Mouse (Mus musculus): ENCODE results near the gene Nxn. TPM values are rescaled to one million over a fixed set of nuclear protein-coding genes. Genes with fewer than 3 reads are reported as not detected.
A peak's percentile ranks its signal among the peaks of the same experiment; 100 is the strongest.

Gene Nxn
- total RNA-seq, 2 experiments from 2014 or later = 22.5 to 25.0 TPM

DNA sequence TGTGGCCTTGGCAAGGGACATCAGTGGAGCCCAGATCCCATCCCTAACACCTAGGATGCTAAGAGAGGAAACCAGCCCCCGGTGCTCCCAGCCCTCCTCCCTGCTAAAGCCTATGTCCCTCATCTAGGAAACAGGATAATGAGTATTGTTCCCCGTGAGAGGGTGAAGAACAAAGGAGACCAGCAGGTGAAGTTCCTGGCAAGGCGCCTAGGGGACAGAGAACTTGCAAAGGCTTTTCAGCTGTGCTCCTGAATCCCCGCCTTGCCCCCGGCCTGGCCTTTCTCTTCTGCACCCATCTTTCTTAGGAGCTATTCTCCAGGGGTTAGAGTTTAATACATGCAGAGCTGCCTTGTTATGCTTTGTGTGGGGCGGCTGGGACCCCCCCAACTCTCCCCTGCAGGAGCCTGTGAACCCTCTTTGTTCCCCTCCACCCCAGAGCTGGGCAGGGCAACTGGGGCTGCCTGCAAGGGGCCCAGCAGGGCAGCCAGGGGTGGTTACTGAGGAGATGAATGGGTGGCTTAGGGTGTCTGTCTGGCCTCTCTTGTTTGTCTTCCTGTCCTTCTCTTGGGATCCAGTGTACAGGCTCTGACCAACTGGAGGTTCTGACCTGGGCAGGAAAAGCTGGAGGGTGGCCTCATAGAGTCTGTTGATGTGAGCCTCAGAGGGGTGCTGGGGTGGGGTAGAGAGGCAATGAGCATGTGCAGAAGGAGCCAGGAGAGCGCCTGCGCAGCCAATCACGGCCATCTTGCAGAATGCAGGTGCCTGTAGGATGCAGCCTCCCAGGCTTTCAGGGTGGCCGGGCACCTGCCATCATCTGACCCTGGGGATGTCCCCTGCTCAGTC, 138.5 kb downstream of the Nxn start:
- no peak for DNase-seq

DNA sequence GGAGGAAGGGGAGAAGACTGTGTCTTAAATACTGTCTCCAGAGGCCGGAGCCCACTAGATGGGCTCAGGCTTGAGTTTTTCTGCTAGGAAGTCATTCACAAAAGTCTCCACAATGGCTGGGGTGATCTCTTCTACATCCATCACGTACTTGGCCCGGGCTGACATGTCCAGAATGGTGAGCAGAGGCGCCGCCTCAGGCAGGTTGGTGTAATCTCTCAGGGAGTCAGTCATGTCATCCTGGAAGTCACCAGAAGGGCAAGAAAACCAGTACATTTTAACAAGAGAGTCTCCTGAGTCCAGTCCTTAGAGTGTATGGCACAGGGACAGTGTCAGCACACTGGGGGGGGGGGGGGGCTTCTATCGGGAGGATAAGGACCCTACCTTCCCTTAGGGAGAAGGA, 140.4 kb downstream of the Nxn start:
- no peak for DNase-seq

DNA sequence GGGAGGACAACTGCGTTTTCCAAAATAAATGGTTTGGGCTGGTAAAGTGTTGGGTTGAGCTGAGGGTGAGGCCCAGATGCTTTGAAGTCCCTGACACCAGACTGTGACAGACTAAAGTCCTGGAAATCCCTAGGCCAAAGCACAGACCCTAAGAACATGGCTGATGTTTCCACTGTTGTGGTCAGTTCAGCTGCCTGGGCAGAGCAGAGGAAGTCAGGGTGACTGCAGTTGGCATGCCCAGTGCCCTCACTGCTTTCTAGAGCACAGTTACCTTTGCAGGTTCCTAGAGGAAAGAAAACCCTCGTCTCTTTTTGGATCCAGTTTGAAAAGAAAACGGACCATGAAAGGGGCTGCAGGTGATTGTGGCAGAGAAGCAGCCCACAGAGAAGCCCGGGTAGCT, 141.6 kb downstream of the Nxn start:
- DNase-seq = no peak

DNA sequence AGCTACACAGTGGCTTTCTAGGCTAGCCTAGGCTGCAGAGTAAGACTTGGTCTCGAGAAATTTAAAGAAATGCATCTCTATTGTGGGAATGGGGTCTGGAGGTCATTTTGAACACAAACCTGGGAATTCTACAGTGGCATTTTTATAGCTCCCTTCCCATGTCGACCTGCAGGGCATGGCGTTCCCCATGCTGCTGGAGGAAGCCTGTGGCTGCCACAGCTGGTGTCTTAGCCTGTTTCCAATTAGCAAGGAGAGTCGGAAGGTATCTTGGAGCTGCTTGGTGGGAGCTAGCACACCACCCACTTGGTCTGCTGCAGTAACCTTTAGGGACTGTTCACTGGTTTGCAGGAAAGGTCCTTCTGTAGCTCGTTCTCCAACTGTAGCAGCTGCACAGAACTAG, 142.8 kb downstream of the Nxn start:
- DNase-seq = no peak

DNA sequence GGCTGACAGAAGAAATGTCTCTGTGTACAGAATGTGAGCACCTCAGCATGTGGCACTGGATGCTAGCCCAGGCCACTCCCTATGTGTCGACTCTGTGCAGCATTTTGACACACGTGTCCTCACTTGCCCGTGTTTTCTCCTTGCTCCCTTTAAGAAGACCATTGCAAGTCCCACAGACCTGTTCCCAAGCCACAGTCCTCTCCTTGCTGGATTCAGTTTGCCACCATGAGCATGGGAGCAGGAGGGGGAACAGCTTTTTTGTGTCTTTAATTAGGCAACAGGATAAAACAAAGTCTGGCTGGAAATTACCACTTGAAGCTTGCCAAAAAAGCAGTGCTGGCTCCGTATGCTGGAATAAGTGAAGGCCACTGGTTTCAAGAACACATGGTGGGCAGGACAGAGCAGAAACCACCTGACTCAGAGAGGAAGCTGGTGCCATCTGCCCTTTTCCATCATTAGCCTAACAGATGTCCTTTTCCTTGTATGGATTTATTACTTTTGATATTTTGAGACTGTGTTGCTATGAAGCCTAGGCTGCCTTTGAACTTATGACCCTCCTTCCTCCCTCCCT, 143.4 kb downstream of the Nxn start:
- DNase-seq = peak; percentile 39

DNA sequence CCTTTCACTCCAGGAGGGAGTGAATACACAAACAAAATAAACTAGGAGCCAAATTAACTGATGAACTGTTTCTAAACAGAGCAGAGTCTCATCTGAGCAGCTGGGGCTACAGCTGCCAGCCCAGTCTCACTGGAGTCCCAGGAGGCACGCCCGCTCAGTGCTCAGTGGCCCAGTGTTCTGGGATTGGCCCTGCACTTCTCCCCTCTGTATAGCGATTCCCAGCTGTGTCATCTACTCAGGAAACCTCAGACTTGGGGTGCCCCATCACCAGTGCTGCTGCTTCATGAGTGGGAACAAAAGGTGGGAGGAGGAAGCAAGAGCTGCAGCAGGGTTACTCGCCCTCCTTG, 145.0 kb downstream of the Nxn start:
- no peak for DNase-seq

DNA sequence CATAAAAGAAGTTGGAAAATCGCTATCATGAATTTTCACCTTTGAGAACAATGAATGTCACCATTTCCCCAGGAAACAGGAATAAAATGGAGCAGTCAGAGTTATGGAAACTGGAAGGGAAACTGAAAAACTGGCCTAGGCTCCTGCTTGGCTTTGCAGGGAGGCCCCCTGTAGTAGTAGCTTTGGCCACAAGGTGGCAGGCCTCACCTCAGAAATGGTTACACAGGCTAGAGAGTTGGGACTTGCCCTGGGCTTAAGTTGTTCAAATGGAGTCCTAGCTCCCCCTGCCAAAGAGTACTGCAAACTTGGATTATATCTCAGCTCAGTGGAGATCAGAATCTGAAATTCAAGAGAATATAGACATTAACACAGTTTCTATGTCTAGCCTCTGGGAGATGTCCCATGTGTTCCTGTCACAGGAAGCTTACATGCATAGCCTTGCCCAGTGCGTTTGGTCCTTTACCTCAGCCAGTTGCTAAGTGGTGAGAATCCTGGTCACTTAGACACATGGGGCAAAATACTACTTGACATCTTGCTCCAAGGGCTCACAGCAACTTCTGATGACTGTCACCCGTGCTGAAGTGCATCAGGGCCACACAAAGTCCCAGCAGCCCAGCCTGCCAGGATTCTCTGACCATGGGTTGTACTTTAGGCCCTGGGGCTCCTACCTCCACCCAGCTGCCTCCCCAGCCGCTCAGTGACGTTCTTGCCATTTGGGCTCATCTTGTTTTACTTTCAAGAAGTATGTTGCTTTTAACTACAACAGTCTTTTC, 145.6 kb downstream of the Nxn start:
- peak; percentile 92 for DNase-seq

DNA sequence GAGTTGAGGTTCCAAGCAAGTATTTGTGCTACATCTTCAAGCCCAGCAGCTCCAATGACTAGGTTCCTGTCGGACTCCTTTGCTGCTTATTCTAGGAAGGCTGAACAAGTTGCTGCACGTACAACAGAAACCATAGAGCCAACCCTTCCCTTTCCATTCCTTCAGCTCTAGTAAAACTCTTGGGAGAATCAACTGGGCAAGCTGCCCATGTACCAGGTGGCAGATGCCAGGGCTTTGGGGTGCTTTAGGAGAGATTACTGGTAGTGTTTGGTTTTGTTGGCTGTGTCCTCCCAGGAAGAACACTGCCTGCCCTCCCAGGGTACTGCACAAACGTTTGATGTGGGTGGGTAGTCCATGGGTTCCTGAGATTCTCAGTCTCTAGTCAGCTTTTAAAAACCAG, 146.9 kb downstream of the Nxn start:
- peak; percentile 64 for DNase-seq

DNA sequence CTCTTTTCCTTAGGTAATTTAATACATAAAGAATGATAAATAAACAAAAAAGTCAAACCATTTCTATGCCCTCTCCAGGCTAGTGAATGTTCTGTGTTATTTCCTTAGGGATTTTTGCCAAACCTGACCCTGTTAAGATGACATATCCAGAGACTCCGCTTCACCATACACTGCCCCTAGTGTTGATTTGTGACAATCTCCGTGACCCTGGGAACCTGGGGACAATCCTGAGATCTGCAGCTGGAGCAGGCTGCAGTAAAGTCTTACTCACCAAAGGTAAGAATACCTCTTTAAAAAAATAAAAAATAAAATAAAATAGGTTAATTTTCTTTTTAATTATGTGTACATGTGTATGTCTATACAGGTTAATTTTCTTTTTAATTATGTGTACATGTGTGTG, 151.7 kb downstream of the Nxn start:
- DNase-seq = no peak

DNA sequence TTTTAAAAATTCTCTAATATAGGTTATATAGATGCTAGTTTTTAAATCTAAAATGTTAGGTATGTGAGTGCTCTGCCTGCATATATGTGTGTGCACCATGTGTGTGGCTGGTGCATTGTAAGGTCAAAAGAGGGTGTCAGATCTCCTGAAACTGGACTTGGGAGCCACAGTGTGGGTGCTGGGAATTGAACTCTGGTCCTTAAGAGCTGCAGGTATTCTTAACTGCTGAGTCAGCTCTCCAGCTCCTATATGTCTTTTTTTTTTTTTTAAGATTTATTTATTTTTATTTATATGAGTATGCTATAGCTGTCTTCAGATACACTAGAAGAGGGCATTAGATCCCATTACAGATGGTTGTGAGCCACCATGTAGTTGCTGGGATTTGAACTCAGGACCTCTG, 152.5 kb downstream of the Nxn start:
- no peak for DNase-seq

DNA sequence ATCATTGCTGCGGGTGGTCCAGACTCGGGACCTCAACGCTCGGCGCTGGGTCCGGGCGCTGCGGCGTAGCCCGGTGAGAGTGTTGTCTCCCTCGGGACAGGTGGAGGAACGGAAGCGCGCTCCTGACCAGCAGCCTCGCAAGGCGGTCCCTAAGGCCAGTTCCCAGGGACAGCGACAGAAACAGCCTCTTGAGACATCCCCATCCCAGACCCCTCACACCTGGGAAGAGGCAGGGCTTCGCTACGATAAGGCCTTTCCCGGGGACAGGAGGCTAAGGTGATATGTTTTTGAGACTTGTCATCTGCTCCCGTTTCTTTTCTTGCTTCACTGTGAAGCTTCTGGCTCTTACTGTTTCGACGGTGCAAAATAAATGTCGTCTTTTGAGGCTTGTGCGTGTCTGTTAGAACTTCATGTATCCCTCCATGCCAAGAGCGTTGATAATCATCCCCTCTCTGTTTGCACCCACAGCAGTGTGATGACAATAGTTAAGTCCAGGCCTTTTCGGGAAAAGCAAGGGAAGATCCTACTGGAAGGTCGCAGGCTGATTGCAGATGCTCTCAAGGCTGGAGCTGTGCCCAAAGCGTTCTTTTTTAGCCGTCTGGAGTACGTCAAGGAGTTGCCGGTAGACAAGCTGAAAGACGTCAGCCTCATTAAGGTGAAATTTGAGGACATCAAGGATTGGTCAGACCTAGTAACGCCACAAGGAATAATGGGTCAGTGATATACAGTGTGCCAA, 155.0 kb downstream of the Nxn start:
- DNase-seq = no peak

DNA sequence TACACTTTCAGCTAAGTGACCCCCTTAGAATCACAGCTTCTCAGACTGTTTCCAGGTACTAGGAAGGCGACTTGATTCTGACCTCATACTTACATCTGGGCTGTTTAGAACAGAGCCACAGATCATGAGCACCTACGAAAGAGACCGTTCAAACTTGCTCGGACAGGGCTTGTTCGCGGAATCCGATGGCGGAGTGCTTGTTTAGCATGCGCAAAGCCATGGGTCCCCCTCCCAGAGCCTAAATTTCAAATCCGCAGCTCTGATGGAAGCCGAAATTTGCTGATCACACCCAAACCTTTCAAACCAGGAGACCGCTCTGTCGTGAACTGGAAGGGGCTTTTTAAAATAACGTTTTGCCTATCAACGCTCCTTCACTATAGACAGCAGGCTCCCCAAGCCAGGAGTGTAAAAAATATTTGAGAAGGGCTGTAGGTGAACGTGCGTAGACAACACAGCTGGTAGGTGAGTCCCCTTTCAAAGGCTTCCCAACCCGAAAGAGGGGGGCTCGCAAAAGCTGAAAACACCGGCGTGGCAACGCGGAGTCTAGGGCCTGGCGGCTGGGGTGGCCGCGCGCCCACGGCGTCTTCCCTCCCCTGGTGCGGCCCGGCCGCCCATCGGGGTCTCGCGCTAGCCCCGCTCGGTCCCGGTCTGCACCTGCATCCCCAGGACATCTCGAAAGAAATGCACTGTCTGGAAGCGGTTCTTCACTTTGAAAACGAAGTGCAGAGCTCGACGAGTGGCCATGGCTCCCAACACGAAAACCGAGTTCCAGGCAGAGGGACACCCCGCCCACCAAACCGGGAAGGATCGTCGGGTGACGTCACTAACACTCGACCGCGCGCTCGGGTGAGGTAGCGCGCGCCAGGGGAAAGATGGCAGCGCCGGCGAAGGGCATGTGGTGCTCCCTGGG, 155.8 kb downstream of the Nxn start, which contains the start of the genes Mrm3 and Glod4:
Mrm3 (plus strand) TSS at position 815 of the 910 bp plus-strand sequence.
Glod4 (minus strand) TSS at position 825 of the 910 bp plus-strand sequence.
- DNase-seq = peak; percentile 97

DNA sequence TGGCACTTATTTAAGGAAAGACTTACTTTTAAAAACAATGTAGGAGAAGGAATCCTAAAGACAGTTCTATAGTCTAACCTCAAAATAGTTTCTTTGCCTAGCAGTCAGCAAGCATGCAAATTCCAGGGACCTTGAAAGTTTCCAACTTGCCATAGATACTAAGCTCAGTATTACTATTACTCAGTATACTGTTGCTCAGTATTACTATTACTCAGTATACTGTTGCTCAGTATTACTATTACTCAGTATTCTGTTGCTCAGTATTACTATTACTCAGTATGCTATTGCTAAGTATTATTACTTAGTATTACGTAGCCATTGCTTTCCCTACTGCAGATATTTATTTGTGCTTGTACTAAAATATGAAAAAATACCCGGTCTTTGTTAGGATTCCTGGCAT, 159.2 kb downstream of the Nxn start:
- no peak for DNase-seq

DNA sequence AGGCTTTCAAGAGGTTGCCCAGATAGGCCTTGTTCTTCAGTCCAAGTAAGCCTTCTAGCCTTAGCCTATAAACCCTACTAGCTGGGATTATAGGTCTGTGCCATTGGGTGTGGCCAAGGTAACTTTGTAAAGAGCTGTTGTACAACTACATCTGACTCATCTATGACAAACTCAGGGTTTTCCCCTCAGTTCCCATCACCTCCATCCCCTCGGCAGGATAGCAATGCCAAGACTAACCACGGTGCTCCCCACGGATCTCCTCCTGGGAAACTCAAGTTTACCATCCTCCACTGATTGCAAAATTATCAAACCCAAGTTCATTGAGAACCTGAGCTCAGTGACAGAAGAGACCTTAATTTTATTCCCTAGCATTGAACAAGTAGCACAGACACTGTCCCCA, 162.8 kb downstream of the Nxn start:
- no peak for DNase-seq

DNA sequence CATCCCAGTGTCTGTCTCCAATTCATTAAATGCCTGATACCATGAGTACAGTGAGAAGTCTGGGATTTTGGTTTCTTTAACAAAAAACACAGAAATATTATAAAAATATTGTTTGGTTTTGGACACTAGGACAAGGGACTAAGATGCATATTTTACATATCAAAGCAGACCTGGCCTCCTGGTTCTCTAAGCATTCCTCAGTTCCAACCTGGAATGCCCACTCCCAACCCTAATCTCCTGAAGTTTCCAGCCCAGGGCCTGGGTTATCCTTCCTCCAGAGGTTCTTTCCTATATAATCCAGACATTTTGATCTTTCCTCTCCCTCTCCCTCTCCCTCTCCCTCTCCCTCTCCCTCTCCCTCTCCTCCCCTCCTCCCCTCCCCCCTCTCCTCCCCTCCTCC, 173.9 kb downstream of the Nxn start:
- DNase-seq = no peak

DNA sequence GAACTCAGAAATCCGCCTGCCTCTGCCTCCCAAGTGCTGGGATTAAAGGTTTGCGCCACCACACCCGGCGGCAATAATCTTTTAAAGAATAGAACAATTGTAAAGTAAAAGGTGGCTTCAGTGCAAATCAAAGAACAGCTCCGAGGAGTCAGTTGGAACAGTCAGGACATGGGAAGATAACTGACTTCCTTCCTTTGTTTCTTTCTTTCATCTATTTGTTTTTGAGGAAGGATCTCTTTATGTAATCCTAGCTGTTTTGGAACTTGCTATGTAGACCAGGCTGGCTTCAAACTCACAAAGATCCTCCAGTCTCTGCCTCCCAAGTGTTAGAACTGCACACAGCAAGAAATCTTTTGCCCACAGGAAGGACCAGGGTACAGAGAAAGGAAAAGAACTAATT, 174.3 kb downstream of the Nxn start:
- no peak for DNase-seq

DNA sequence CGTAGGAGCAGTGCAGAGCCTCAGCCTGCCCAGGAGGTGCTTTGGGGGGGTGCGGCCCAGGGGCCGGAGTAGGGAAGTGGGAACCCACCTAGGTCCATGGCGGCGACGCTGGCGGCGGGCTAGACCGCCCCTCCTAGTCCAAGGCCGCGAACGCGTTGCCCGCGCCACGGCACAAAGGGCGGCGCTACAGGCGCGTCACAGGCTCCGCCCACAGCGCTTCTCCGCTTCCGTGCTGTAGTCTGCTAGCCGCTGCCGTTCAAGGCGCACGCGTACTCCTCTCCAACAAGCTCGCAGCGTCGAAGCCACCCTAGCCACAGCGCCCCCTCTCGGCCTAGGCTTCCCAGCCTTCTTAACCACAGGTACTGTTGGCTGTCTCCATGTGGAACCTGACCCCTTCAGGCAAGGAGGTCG, 181.5 kb downstream of the Nxn start, which contains the start of the genes Dbil5 and Gemin4:
Dbil5 (plus strand) TSS at position 219 of the 411 bp plus-strand sequence.
Gemin4 (minus strand) TSS at position 275 of the 411 bp plus-strand sequence.
- DNase-seq = peak; percentile 98

DNA sequence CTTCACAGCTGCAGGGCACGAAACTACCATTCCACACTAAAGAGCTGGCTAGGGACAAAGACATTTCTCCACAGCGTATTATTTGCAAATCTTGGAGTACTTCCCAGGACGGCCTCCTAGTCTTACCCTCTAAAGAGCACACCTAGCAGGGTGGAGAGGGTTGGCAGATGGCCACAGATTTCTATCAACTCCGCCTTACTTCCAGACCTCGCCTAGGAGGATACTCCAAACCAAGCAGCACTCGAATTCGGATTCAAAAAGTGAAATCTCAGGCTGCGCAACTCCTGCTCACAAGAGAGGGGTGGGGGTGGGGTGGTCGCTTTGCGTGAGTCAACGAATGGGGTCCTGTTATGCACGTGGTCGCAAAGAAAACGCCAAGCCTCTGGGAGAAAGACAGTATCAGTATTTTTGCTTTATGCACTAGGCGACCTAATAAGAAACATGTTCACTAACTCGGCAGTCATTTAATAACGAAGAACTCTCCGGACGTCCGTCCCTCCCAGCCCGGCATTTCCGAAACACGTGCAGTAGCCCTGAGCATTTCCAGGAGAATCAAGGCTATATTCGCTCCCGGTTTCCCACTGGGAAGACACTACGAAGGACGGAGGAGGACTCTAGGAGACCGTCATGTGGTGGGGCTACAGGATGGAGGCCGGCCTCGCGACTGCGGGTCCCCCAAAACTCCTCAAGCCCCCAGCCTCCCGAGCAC, 182.1 kb downstream of the Nxn start:
- peak; percentile 59 for DNase-seq

DNA sequence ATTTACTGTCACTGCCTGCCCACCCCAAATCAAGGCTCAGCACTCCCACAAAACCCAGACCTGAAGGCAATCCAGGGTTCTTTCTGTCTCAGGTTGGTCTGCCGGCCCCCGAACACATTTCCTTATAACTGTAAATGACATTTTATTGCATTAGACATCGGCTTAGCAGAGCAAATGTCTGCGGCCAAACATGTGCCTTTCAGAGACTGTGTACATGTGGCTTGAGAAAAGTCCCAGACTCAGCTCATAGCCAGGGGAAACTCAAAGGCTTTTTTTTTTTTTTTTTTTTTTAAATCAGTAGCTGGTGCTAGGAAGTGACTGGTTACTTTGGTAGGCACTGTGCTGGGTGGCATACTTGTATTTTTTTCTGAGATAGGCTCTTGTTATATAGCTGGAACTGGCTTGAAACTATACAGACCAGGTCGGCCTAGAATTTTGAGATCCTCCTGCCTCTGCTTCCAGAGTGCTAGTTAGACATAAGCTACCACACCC, 182.8 kb downstream of the Nxn start:
- DNase-seq = no peak

DNA sequence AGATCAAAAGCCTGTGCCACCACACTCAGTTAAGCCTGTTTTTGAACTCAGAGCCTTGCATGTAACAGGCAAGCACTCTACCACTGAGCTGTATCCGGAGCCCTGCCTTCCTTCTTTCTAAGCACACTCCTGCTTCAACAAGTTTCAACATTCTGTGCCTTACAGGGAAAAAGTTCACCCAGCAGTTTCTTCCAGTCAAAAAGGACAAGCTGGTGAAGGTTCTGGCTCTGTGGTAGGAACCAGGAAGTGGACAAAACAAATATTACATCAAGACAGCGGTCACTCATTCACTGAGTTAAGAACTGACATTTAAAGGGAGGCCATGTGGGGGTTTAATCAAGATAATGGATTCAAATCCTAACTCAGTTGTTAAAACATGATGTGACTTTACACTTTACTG, 183.9 kb downstream of the Nxn start:
- no peak for DNase-seq

All from adrenal gland, postnatal 10 days (tissue).